Comparison of ENCODE assay signal across 7 mouse cellular contexts in the genomic region with DNA sequence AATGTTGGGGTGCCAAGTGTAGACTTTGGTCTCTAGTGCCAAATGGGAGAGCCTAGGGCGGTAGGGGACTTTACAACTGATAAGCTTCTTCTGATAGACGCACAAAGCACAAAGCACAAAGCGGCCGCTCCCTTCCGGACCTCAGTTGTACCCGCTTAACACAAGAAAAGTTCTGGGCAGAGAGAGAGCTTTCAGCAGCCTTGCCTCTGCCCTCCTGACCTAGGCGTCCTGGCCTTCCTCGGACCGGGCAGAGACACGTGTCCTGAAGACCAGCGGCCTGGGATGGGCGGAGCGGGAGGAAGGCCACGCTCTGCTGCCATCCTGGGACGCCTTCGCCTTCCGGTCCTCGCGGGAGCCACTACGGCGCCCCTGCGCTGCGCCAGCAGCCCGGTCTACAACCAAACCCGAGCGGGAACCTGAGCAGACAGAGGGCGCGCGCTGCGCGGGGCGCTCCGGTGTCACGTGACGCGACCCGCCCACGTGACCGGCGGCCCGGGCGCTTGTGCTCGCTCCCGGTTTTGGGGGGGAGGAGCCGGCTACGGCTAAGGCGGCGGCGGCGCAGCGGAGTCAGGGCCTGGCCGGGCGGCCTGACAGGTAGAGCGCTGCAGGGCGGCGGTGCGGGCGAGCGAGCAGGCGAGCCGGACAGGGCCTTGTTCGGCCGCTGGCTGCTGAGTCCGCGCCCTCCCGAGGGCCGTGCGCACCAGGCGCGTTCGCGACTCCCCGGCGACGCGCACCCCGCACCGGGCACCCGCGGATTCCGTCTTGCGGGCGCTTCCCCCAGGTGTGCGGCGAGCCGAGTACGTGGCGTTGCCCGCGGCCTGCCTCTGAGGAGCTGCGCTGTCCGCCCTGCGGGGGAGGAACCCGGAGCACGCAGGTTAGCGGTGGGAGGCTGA. TPM values are rescaled to one million over a fixed set of nuclear protein-coding genes. Genes with fewer than 3 reads are reported as not detected.
A peak's percentile ranks its signal among the peaks of the same experiment; 100 is the strongest.
DNase-seq lines count a peak whose midpoint lies in the region; ATAC-seq lines count a peak whose summit lies in the region.

Rcbtb1 (plus strand) TSS at position 499 of the 893 bp plus-strand sequence.

- DNase-seq in adrenal gland, postnatal 25 days: peak; percentile 93
- peak; percentile 100 for DNase-seq in heart, adult 11 months
- peak; percentile 96 for DNase-seq in kidney, adult 18-20 months
- peak; percentile 96 for DNase-seq in limb, embryonic 11.5 days (ENCODE audit: low spot score)
- DNase-seq in midbrain, embryonic 14.5 days: peak; percentile 98
- DNase-seq in spleen, adult 18-20 months: peak; percentile 92 to 94

- H3K4me2 ChIP-seq in embryonic facial prominence, embryonic 12.5 days (replicated peaks): peak within 1 kb of the TSS; percentile 66
- H3K4me2 ChIP-seq in limb, embryonic 11.5 days (ENCODE audit: low read depth, severe bottlenecking): peak within 1 kb of the TSS; percentile 72
- peak within 1 kb of the TSS; percentile 88 for H3K4me2 ChIP-seq in midbrain, embryonic 14.5 days (ENCODE audit: low read length)

- H3K9me3 ChIP-seq in embryonic facial prominence, embryonic 12.5 days: no peaks in the 10 kb centered on the region
- no peaks in the 10 kb centered on the region for H3K9me3 ChIP-seq in limb, embryonic 11.5 days (ENCODE audit: control insufficient read depth, low read length)
- no peaks in the 10 kb centered on the region for H3K9me3 ChIP-seq in midbrain, embryonic 14.5 days (ENCODE audit: control insufficient read depth, low read length)

- ATAC-seq in embryonic facial prominence, embryonic 12.5 days (ENCODE audit: insufficient number of reproducible peaks, insufficient read depth, low FRiP score, low TSS enrichment): peak; percentile 98
- peak; percentile 96 for ATAC-seq in limb, embryonic 11.5 days (ENCODE audit: insufficient number of reproducible peaks, low FRiP score, low TSS enrichment, low read depth)
- peak; percentile 96 for ATAC-seq in midbrain, embryonic 14.5 days (ENCODE audit: low FRiP score, low TSS enrichment)

- H3K27me3 ChIP-seq in embryonic facial prominence, embryonic 12.5 days: no peaks in the 10 kb centered on the region
- H3K27me3 ChIP-seq in limb, embryonic 11.5 days (ENCODE audit: control insufficient read depth, insufficient read depth, low read length): no peaks in the 10 kb centered on the region
- H3K27me3 ChIP-seq in midbrain, embryonic 14.5 days (ENCODE audit: control insufficient read depth, insufficient read depth, low read length): no peaks in the 10 kb centered on the region

- peaks cover 37% of the 10 kb centered on the region for H3K4me1 ChIP-seq in embryonic facial prominence, embryonic 12.5 days
- H3K4me1 ChIP-seq in limb, embryonic 11.5 days (ENCODE audit: control insufficient read depth, insufficient read depth, low read length): peaks cover 13% of the 10 kb centered on the region; the same call in 1 of the 2 replicates
- peaks cover 34% of the 10 kb centered on the region for H3K4me1 ChIP-seq in midbrain, embryonic 14.5 days (ENCODE audit: control insufficient read depth, insufficient read depth, low read length)

- H3K27ac ChIP-seq in embryonic facial prominence, embryonic 12.5 days: peak within 1 kb of the TSS; percentile 96
- peak within 1 kb of the TSS; percentile 97 for H3K27ac ChIP-seq in limb, embryonic 11.5 days (replicated peaks; ENCODE audit: low read depth, low read length)
- H3K27ac ChIP-seq in midbrain, embryonic 14.5 days (replicated peaks; ENCODE audit: low read depth, low read length): peak within 1 kb of the TSS; percentile 99

- H3K9ac ChIP-seq in embryonic facial prominence, embryonic 12.5 days: peak within 1 kb of the TSS; percentile 85
- peak within 1 kb of the TSS; percentile 98 for H3K9ac ChIP-seq in limb, embryonic 11.5 days (ENCODE audit: low read length)
- H3K9ac ChIP-seq in midbrain, embryonic 14.5 days (replicated peaks; ENCODE audit: low read length): peak within 1 kb of the TSS; percentile 91

- WGBS in embryonic facial prominence, embryonic 12.5 days: under 1% methylated on average over 96 of the region's 96 CpGs
- under 1% methylated on average over 89 of the region's 96 CpGs for WGBS in limb, embryonic 11.5 days
- under 1% methylated on average over 96 of the region's 96 CpGs for WGBS in midbrain, embryonic 14.5 days

- peak within 1 kb of the TSS; percentile 70 for H3K4me3 ChIP-seq in embryonic facial prominence, embryonic 12.5 days
- H3K4me3 ChIP-seq in limb, embryonic 11.5 days (ENCODE audit: low read depth, low read length): peak within 1 kb of the TSS; percentile 87
- H3K4me3 ChIP-seq in midbrain, embryonic 14.5 days (replicated peaks; ENCODE audit: low read depth, low read length): peak within 1 kb of the TSS; percentile 88

- no peaks in the 10 kb centered on the region for H3K36me3 ChIP-seq in embryonic facial prominence, embryonic 12.5 days
- H3K36me3 ChIP-seq in limb, embryonic 11.5 days (ENCODE audit: control insufficient read depth, insufficient read depth, low read length): no peaks in the 10 kb centered on the region
- no peaks in the 10 kb centered on the region for H3K36me3 ChIP-seq in midbrain, embryonic 14.5 days (ENCODE audit: control insufficient read depth, insufficient read depth, low read length)

RNA-seq across cellular contexts. Expression of gene Rcbtb1, which starts in this region (rescaled TPM):
- total RNA-seq in adrenal gland, postnatal 25 days (2021): 36.4 and 39.8 TPM in 2 replicates
- polyA plus RNA-seq in embryonic facial prominence, embryonic 12.5 days (2016; fragmentation: Nextera tagmentation; extraction: Ambion mirVana): 116 and 120 TPM in 2 replicates
- polyA plus RNA-seq in limb, embryonic 11.5 days (2014; fragmentation: Nextera tagmentation; extraction: Ambion mirVana): 117 and 127 TPM in 2 replicates
- polyA plus RNA-seq in midbrain, embryonic 14.5 days (2014; fragmentation: Nextera tagmentation; extraction: Ambion mirVana): 53.1 and 79.4 TPM in 2 replicates

Comparison
In these comparisons a context has a peak if more than half of its experiments do, and no peak if none do; other contexts are left out.
1. Peak in every context shown above with its lines: DNase-seq, ATAC-seq, H3K4me3 ChIP-seq and H3K27ac ChIP-seq.